Mouse (Mus musculus): ENCODE data around the gene Jaml. TPM values are rescaled to one million over a fixed set of nuclear protein-coding genes. Genes with fewer than 3 reads are reported as not detected.
"Not testable (repeated sequence)": the region's sequence is repeated elsewhere in the genome, so short reads cannot be mapped to it uniquely, and the experiment has no call there.

The Jaml gene
- total RNA-seq (2021) = under 1 TPM in 1 of 2 experiments, not detected in 1; 0.18 TPM

GRCm38 (mm10) chr9:45079011-45079410, at the start of gene Jaml:
Jaml (plus strand) TSS chr9:45079183.
- intact Hi-C loops (cut with DNase I) = no loop called here
- DNase-seq = no peak

- intact Hi-C loops (cut with DNase I) = no loop called here
- DNase-seq = no peak
These were observed 48.6 kb upstream of the Jaml start for GRCm38 (mm10) chr9:45030341-45030740.

GRCm38 (mm10) chr9:45032261-45032660, 46.7 kb upstream of the Jaml start:
- intact Hi-C loops (cut with DNase I) = no loop called here
- DNase-seq = no peak

GRCm38 (mm10) chr9:45034526-45034925, 44.5 kb upstream of the Jaml start:
- no peak for DNase-seq
- intact Hi-C loops (cut with DNase I) = no loop called here

GRCm38 (mm10) chr9:45037803-45038202, 41.2 kb upstream of the Jaml start:
- DNase-seq; intact Hi-C loops (cut with DNase I): not testable (repeated sequence)

- intact Hi-C loops (cut with DNase I) = no loop called here
- DNase-seq = no peak
These were observed 39.5 kb upstream of the Jaml start, which contains the start of gene Mpzl2 for GRCm38 (mm10) chr9:45039499-45039898. Mpzl2 (plus strand) TSS chr9:45039799.

- no peak for DNase-seq
- intact Hi-C loops (cut with DNase I) = no loop called here
These were observed 38.7 kb upstream of the Jaml start for GRCm38 (mm10) chr9:45040066-45040845.

GRCm38 (mm10) chr9:45041131-45041838, 37.7 kb upstream of the Jaml start:
- intact Hi-C loops (cut with DNase I) = no loop called here
- DNase-seq = no peak

GRCm38 (mm10) chr9:45042056-45042720, 36.8 kb upstream of the Jaml start:
- no peak for DNase-seq
- intact Hi-C loops (cut with DNase I) = no loop called here

- no peak for DNase-seq
These were observed 36.0 kb upstream of the Jaml start for GRCm38 (mm10) chr9:45042947-45043346.

GRCm38 (mm10) chr9:45046973-45047372, 32.0 kb upstream of the Jaml start:
- no peak for DNase-seq
- intact Hi-C loops (cut with DNase I) = loop anchor here (5.0 kb wide), 1 partner anchor 80 kb away; the partner anchor contains the start of gene Ube4a

More at GRCm38 (mm10) chr9:45042947-45043346, 36.0 kb upstream of the Jaml start:
- intact Hi-C loops (cut with DNase I) = no loop called here

GRCm38 (mm10) chr9:45048511-45048910, 30.5 kb upstream of the Jaml start:
- no peak for DNase-seq
- intact Hi-C loops (cut with DNase I) = loop anchor here (5.0 kb wide), 1 partner anchor 81 kb away; the partner anchor contains the start of gene Ube4a

GRCm38 (mm10) chr9:45049731-45050130, 29.3 kb upstream of the Jaml start:
- DNase-seq = no peak
- intact Hi-C loops (cut with DNase I) = loop anchor here (5.0 kb wide), 1 partner anchor 82 kb away; the partner anchor contains the start of gene Ube4a

GRCm38 (mm10) chr9:45050301-45050700, 28.7 kb upstream of the Jaml start:
- no peak for DNase-seq
- intact Hi-C loops (cut with DNase I) = no loop called here

GRCm38 (mm10) chr9:45055082-45055713, 23.8 kb upstream of the Jaml start, which contains the start of gene Mpzl3:
Mpzl3 (plus strand) TSS chr9:45055186.
- intact Hi-C loops (cut with DNase I) = no loop called here
- peak; percentile 94 for DNase-seq

GRCm38 (mm10) chr9:45058304-45058940, 20.6 kb upstream of the Jaml start:
- DNase-seq = no peak
- intact Hi-C loops (cut with DNase I) = no loop called here

- intact Hi-C loops (cut with DNase I) = no loop called here
- no peak for DNase-seq
These were observed 18.8 kb upstream of the Jaml start for GRCm38 (mm10) chr9:45060151-45060550.

- DNase-seq = no peak
These were observed 16.3 kb upstream of the Jaml start for GRCm38 (mm10) chr9:45062677-45063076.

GRCm38 (mm10) chr9:45064421-45064820, 14.6 kb upstream of the Jaml start:
- no peak for DNase-seq
- intact Hi-C loops (cut with DNase I) = no loop called here

More at GRCm38 (mm10) chr9:45062677-45063076, 16.3 kb upstream of the Jaml start:
- intact Hi-C loops (cut with DNase I) = no loop called here

- no peak for DNase-seq
- intact Hi-C loops (cut with DNase I) = no loop called here
These were observed 12.2 kb upstream of the Jaml start for GRCm38 (mm10) chr9:45066735-45067134.
